Mouse (Mus musculus): ENCODE data around the gene Xxylt1. TPM values are rescaled to one million over a fixed set of nuclear protein-coding genes. Genes with fewer than 3 reads are reported as not detected.

Xxylt1 gene
- total RNA-seq (2022), result 10 to 100 TPM; 14.1 to 19.0 (median 16.7) TPM

GRCm38 (mm10) chr16:31081125-31081664, at the start of gene Xxylt1:
Xxylt1 (minus strand) TSS chr16:31081432.
- DNase-seq, result peak; percentile 90

- no peak for DNase-seq
Measured at GRCm38 (mm10) chr16:31128116-31128515, 46.9 kb upstream of the Xxylt1 start.

DNA sequence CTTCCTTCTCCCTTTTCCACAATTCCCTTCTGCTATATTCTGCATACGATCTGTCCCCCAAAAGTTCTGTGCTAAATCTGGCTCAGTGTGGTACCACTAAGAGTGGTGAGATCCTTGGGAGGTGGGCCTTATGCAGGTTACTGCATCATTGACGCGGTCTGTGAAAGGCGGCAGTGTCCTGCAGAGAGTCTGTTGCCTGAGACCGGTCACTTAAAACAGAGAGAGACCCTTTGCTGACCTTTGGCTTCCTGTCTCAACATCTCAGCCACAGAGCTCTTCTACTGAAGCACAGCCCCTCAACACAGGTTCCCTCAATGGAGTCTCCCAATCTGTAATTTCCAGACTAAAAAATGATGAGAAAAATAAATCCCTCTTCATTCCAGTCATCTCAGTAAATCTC, 43.8 kb upstream of the Xxylt1 start:
- no peak for DNase-seq

- DNase-seq, result no peak
Measured at GRCm38 (mm10) chr16:31121612-31122011, 40.4 kb upstream of the Xxylt1 start.

DNA sequence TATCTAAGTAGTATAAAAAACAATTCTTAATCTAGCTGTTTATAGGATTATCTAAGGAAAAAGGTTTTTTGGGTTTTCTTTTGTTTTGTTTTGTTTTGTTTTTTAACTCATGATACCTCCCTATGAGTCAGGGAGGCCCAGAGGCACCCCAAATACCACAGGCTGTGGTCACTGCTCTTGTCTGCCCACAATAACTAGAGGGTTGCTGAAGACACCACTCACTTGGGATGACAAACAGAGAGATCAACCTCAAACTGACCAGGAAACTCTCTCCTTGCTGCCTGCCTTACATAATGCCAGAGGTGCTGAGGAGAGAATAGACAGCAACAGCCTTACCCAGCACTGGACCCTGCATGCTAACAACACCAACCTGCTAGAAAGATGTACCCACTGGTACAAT, 32.4 kb upstream of the Xxylt1 start:
- DNase-seq, result no peak

- DNase-seq, result no peak
Measured at GRCm38 (mm10) chr16:31101352-31101751, 20.1 kb upstream of the Xxylt1 start.

- DNase-seq, result no peak
Measured at GRCm38 (mm10) chr16:31099906-31100305, 18.7 kb upstream of the Xxylt1 start.

DNA sequence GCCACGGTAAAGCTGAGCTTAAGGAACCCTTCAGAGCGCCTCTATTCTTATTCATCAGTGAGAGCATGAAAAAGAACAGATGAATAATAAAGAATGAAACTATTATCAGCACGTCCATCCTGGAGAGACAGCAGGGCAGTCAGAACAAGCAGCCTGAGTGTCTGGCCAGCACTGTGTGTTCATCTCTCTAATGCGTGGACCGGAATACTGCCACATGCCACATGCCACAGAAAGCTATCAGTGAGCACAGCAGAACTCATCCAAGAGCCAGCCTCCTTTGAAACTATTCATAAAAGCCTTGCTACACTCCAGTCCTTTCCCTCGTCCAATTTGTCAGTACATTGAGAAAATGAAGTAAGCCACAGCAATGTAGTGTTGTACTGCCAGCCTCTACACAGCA, 12.8 kb upstream of the Xxylt1 start:
- no peak for DNase-seq

DNA sequence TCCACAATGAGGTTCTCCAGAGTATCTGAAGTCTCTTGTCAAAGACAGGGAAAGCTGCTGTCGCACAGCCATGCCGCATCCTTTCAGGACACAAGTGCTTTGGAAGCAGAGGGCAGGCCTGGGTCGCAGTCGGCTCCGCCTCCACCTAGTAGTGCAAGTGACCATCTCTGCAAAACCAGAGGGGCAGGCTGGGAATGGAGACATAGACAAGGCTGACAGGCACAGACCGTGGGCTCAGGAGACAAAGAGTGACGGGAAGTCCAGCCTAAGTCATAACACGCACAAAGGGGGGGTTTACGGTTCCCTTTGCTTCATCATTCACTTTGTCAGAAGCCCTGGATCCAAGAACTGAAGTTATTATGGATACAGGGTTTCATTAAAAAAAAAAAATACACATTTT, 12.0 kb upstream of the Xxylt1 start:
- no peak for DNase-seq

DNA sequence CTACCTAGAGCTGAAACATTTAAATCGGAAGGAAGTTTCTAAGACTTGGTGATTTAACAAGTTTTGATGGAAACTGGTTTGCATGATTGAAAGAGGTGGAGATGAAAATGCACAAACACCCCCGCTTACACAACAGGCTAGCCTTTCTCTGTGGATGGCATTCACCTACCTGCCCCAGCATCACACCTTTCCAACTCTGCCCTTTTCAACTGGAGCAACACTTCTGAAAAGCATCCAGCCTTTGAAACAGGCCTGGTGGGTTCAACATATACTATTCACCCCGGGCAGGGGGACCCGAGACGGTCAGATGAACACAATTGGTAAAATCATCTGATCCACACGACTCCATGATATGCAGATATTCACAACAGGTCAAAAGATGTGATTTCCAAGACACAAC, 659 bp upstream of the Xxylt1 start:
- DNase-seq, result no peak

DNA sequence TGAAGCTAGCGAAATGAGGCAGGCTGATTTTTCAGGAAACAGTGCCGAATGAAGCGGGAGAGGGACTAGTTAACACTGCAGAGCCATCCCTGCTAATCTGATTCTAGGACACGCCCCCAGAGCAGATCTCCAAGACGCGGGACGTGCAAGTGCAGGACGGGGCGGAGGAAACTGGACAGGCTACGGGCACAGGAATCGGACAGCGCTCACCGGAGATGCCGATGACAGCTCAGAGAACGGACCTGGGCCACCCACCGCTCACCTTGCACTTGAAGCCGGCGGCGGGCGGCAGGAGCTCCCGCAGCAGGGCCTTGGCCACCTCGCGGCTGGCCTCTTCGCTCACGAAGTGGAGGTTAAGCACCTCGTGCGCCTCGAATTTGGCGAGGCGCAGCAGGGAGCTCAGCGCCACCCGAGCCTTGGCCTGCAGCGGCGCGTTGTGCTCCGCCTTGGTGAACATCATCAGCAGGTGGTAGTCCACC, 620 bp downstream of the Xxylt1 start:
- DNase-seq, result peak; percentile 71

- no peak for DNase-seq
Measured at GRCm38 (mm10) chr16:31077396-31077795, 3.8 kb downstream of the Xxylt1 start.

DNA sequence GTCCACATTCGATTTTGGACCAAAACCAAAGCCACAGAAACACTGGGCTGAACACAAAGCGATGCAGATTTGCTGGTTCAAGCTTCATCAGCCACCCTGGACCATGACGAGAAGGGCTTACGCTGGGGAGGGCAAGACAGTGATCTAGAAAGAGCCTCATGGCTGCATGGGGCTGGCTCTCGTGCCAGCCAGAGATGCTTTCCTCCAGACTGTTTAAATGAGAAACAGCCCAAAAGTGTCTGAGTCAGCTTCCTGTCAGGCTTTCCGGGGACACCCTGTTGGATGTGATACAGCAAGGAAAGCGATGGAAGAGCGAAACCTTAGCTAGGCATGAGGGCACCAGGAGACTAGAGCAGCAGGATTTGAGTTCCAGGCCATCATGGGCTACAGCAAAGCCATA, 4.8 kb downstream of the Xxylt1 start:
- no peak for DNase-seq

GRCm38 (mm10) chr16:31074324-31074908, 6.8 kb downstream of the Xxylt1 start:
- no peak for DNase-seq

DNA sequence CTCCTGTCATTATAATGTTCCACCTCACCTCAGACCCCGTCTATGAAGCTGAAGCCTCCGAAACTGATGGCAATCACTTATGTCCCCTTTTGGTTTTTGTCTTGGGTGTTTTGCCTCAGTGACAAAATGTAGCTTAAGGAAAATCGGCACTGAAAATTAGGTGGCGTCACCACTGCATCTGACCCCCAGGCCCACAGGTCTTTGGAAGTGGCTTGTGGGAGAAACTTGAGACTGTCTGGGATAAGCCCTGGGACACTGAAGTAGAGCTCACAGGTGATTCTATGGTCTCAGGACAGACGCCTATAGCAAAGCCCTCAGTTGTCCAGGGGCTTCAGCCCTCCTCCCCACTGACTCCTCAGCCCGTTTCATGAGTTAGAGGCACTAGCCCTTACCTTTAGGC, 9.5 kb downstream of the Xxylt1 start:
- DNase-seq, result no peak

DNA sequence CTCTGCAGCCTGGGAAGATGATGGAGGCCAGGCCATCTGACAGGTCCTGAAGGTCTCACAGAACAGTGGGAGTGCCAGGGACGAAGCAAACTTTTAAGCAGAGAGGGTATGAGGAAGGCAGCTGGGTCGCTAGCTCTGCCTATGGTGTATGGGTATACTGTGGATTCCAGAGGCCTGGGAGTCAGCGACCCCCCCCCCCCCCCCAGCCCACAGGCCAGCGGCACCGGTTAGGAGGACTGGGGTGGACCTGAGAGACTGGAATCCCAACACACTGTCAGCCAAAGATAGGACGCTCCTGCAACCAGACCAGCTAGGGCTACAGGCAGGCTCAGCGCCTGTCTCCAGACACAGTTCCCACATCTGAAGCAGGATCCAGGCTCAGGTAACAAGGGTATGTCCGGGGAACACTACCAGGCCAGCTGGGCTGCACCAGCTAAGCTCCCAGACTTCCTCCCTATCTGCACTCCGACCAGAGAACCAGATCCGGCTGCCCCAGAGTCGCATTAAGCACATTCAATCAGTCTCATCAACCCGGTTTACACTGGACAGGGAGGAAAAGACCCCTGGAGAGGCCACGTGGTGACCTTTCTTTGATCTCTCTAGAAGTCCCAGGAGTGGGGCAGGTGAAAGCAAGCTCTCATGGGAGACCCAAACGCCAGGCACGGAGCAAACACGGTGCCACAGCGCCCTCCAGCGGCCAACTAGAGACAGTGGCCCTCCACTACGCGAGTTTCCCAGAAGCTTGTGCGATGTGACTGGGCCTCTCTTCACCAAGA, 10.7 kb downstream of the Xxylt1 start:
- peak; percentile 67 for DNase-seq

DNA sequence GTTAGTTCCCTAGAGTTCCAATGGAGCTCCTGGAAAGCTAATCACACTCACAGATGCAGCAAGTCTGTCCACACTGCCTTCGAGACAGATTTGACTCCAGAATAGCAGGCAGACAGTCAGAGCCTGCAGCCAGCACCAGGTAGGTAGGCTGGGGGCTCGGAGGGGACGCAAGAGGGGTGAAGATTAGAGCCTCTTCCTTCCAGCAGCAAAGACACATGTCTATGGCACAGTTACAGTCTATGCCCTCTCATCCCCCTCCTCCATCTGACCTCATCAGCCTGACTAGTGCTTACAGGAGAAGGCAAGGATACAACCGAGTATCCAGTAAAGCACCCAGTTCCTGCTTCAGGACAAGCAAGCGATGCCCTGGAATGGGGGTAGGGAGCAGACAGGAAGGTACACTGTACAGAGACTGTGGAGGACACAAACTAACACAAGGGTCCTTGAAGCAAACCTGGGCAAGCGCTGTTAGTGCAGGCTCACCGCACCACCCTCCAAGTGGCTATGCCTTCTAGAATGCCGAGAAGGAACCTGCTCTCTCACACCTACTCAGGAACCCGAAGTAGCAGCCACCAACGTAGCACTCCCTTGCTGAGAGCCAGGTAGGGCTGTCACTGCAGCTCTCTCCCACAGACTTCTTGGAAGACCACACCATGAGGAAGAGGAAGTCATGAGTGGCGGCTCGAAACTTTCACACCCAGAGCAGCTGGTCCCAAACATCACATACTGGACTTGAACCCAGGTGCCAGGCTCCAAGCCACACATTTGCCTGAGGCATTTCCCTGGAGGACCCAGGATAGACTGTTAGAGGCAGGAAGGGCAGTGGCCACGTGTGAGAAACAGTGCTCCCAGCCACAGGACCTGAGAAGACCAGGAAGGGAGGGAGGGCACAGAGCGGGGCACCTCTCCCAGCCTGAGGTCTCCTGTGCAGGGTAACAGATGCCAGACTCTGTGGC, 11.7 kb downstream of the Xxylt1 start:
- DNase-seq, result no peak

DNA sequence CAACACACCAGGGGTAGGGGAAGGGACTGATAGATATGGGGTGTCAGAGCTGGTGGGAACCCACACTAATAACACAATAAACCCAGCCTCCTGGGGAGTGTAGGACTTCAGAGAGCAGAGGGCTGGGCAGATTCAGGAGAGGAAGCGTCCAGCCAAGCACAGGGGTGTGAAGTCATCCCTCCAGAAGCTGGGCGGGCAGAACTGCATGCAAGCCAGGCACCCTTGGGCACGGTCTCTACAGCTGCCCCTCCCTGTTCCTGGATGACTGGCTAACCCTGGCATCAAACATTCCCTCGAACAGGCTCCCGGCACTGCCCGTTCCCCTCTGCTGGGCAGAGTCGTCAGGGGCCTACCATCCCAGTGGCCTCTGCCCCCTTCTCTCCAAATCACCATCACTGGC, 13.0 kb downstream of the Xxylt1 start:
- DNase-seq, result no peak

GRCm38 (mm10) chr16:31066344-31067098, 14.7 kb downstream of the Xxylt1 start:
- DNase-seq, result no peak

DNA sequence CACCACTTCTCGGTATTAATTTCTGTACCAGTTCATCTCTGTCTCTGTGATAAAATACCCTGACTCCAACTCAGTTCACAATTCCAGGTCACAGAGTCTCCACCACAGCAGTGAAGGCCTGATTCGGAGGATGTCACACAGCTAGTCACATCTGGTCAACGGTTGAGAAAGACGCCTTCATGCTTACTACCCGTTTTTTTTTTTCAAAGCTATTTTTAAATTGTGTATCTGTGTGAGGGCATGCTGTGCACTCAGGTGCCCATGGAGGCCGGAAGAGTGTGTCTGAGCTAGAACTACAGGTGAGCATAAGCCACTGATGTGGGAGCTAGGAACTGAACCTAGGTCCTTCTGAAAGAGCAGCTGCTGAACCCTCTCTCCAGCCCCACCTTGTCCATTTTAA, 16.4 kb downstream of the Xxylt1 start:
- DNase-seq, result no peak

GRCm38 (mm10) chr16:31062918-31063317, 18.3 kb downstream of the Xxylt1 start:
- DNase-seq, result no peak
